Mouse (Mus musculus) limb, embryonic 10.5 days (tissue): ENCODE results near the gene Nrxn3. TPM values are rescaled to one million over a fixed set of nuclear protein-coding genes. Genes with fewer than 3 reads are reported as not detected.
A peak's percentile ranks its signal among the peaks of the same experiment; 100 is the strongest.

Experiments used
- DNase-seq: peaks from one replicate; pipeline ENCODE4 v3.0.0-alpha.2; 2017; ENCODE audit warnings: low spot score
- H3K27ac ChIP-seq: fragments of 300-500 bp; sonication (generic); 2 replicates; pipeline ENCODE4 v1.5.1; 2016; ENCODE audit warnings: mild to moderate bottlenecking
- H3K27me3 ChIP-seq: fragments of 300-500 bp; sonication (generic); 2 replicates; pipeline ENCODE4 v1.6.1; 2016; ENCODE audit warnings: low read depth, mild to moderate bottlenecking; ENCODE audit not compliant: poor library complexity, severe bottlenecking
- H3K36me3 ChIP-seq: fragments of 300-500 bp; sonication (generic); 2 replicates; pipeline ENCODE4 v1.6.1; 2016; ENCODE audit warnings: mild to moderate bottlenecking, moderate library complexity
- H3K4me1 ChIP-seq: fragments of 300-500 bp; sonication (generic); 2 replicates; pipeline ENCODE4 v1.6.1; 2016
- H3K4me3 ChIP-seq: fragments of 300-500 bp; sonication (generic); 2 replicates; pipeline ENCODE4 v1.5.1; 2016; ENCODE audit warnings: mild to moderate bottlenecking, moderate library complexity
- H3K9me3 ChIP-seq: fragments of 300-500 bp; sonication (generic); replicated peaks from 2 replicates; pipeline ENCODE4 v1.6.1; 2016; ENCODE audit warnings: mild to moderate bottlenecking
- WGBS: fragments of 180-500 bp; shearing (Covaris S2); methylation state at CpG from one replicate; pipeline ENCODE4 v1.1.7; 2016; 5-methylcytosine and 5-hydroxymethylcytosine counted together
- polyA plus RNA-seq: library from polyadenylated mRNA; unstranded; fragments of >200 nt; fragmentation: Nextera tagmentation; extraction: Ambion mirVana; gene quantifications from 2 replicates; pipeline ENCODE4 v1.2.1, GENCODE M21; 2016

Nrxn3 gene
- polyA plus RNA-seq: 0.41 and 0.48 TPM in 2 replicates

- Histone ChIP-seq H3K9me3 (no peaks in the 10 kb centered on the region), H3K4me3 (peak within 1 kb of the TSS; percentile 38), H3K36me3 (no peaks in the 10 kb centered on the region), H3K27ac (no peak within 1 kb of the TSS), H3K27me3 (no peaks in the 10 kb centered on the region), H3K4me1 (no peaks in the 10 kb centered on the region)
- WGBS: 0% methylated on average over 9 of the region's 9 CpGs
- peak; percentile 56 for DNase-seq
These were observed at the start of gene Nrxn3 for GRCm38 (mm10) chr12:88722691-88723070. Nrxn3 (plus strand) TSS chr12:88722876.

GRCm38 (mm10) chr12:88704159-88704846 is 18.4 kb upstream of the Nrxn3 start:
- Histone ChIP-seq H3K4me1 (peaks cover 4% of the 10 kb centered on the region; the same call in 1 of the 2 replicates), H3K27me3 (no peaks in the 10 kb centered on the region), H3K27ac (no peak overlapping the region), H3K36me3 (no peaks in the 10 kb centered on the region), H3K4me3 (no peak overlapping the region), H3K9me3 (no peaks in the 10 kb centered on the region)
- no peak for DNase-seq
- 68% methylated on average over 10 of the region's 10 CpGs for WGBS

GRCm38 (mm10) chr12:88705959-88706358 is 16.7 kb upstream of the Nrxn3 start:
- no peak for DNase-seq
- 76% methylated on average over 3 of the region's 3 CpGs for WGBS
- no peaks in the 10 kb centered on the region for H3K36me3 ChIP-seq
- H3K27me3 ChIP-seq: no peaks in the 10 kb centered on the region
- H3K4me3 ChIP-seq: no peak overlapping the region
- H3K27ac ChIP-seq: no peak overlapping the region
- H3K4me1 ChIP-seq: peaks cover 4% of the 10 kb centered on the region; the same call in 1 of the 2 replicates
- no peaks in the 10 kb centered on the region for H3K9me3 ChIP-seq

GRCm38 (mm10) chr12:88707786-88708185 is 14.9 kb upstream of the Nrxn3 start:
- Histone ChIP-seq H3K36me3 (no peaks in the 10 kb centered on the region), H3K27ac (no peak overlapping the region), H3K9me3 (no peaks in the 10 kb centered on the region), H3K4me1 (peaks cover 4% of the 10 kb centered on the region; the same call in 1 of the 2 replicates), H3K27me3 (no peaks in the 10 kb centered on the region), H3K4me3 (no peak overlapping the region)
- 84% methylated on average over 3 of the region's 3 CpGs for WGBS
- no peak for DNase-seq

GRCm38 (mm10) chr12:88709223-88709622 is 13.5 kb upstream of the Nrxn3 start:
- Histone ChIP-seq H3K27me3 (no peaks in the 10 kb centered on the region), H3K36me3 (no peaks in the 10 kb centered on the region), H3K27ac (no peak overlapping the region), H3K4me1 (peaks cover 3% of the 10 kb centered on the region; the same call in 1 of the 2 replicates), H3K4me3 (no peak overlapping the region), H3K9me3 (no peaks in the 10 kb centered on the region)
- DNase-seq: peak; percentile 86
- 11% methylated on average over 11 of the region's 11 CpGs for WGBS

- Histone ChIP-seq H3K27me3 (no peaks in the 10 kb centered on the region), H3K27ac (no peak overlapping the region)
- 77% methylated on average over 4 of the region's 4 CpGs for WGBS
These were observed 9.2 kb upstream of the Nrxn3 start for GRCm38 (mm10) chr12:88713456-88713855.

GRCm38 (mm10) chr12:88722031-88722690 is 515 bp upstream of the Nrxn3 start:
- WGBS: 33% methylated on average over 3 of the region's 3 CpGs
- Histone ChIP-seq H3K4me1 (no peaks in the 10 kb centered on the region), H3K27me3 (no peaks in the 10 kb centered on the region), H3K4me3 (no peak overlapping the region), H3K9me3 (no peaks in the 10 kb centered on the region), H3K27ac (no peak overlapping the region), H3K36me3 (no peaks in the 10 kb centered on the region)
- DNase-seq: no peak

More at GRCm38 (mm10) chr12:88713456-88713855, 9.2 kb upstream of the Nrxn3 start:
- Histone ChIP-seq H3K4me3 (no peak overlapping the region), H3K4me1 (no peaks in the 10 kb centered on the region), H3K36me3 (no peaks in the 10 kb centered on the region), H3K9me3 (no peaks in the 10 kb centered on the region)
- no peak for DNase-seq

- Histone ChIP-seq H3K36me3 (no peaks in the 10 kb centered on the region), H3K4me3 (no peak overlapping the region), H3K4me1 (no peaks in the 10 kb centered on the region), H3K27ac (no peak overlapping the region), H3K27me3 (no peaks in the 10 kb centered on the region), H3K9me3 (no peaks in the 10 kb centered on the region)
- WGBS: 93% methylated on average over 13 of the region's 13 CpGs
- DNase-seq: no peak
These were observed 3.6 kb downstream of the Nrxn3 start for GRCm38 (mm10) chr12:88726316-88726715.

GRCm38 (mm10) chr12:88726755-88727154 is 4.1 kb downstream of the Nrxn3 start:
- Histone ChIP-seq H3K4me1 (no peaks in the 10 kb centered on the region), H3K27ac (no peak overlapping the region), H3K4me3 (no peak overlapping the region), H3K36me3 (no peaks in the 10 kb centered on the region), H3K27me3 (no peaks in the 10 kb centered on the region), H3K9me3 (no peaks in the 10 kb centered on the region)
- 84% methylated on average over 6 of the region's 6 CpGs for WGBS
- DNase-seq: no peak

GRCm38 (mm10) chr12:88730720-88731119 is 8.0 kb downstream of the Nrxn3 start:
- Histone ChIP-seq H3K4me1 (no peaks in the 10 kb centered on the region), H3K36me3 (no peaks in the 10 kb centered on the region), H3K4me3 (no peak overlapping the region), H3K9me3 (no peaks in the 10 kb centered on the region), H3K27ac (no peak overlapping the region), H3K27me3 (no peaks in the 10 kb centered on the region)
- 60% methylated on average over 2 of the region's 2 CpGs for WGBS
- DNase-seq: no peak

- Histone ChIP-seq H3K27me3 (no peaks in the 10 kb centered on the region), H3K4me3 (no peak overlapping the region), H3K4me1 (no peaks in the 10 kb centered on the region), H3K36me3 (no peaks in the 10 kb centered on the region), H3K27ac (no peak overlapping the region), H3K9me3 (no peaks in the 10 kb centered on the region)
- no peak for DNase-seq
- 79% methylated on average over 1 of the region's 1 CpGs for WGBS
These were observed 12.4 kb downstream of the Nrxn3 start for GRCm38 (mm10) chr12:88735045-88735444.

- 85% methylated on average over 4 of the region's 4 CpGs for WGBS
- no peak for DNase-seq
- no peaks in the 10 kb centered on the region for H3K27me3 ChIP-seq
- H3K4me3 ChIP-seq: no peak overlapping the region
- no peaks in the 10 kb centered on the region for H3K4me1 ChIP-seq
- H3K9me3 ChIP-seq: no peaks in the 10 kb centered on the region
- H3K36me3 ChIP-seq: no peaks in the 10 kb centered on the region
- H3K27ac ChIP-seq: no peak overlapping the region
These were observed 14.4 kb downstream of the Nrxn3 start for GRCm38 (mm10) chr12:88737081-88737480.

- no peak overlapping the region for H3K4me3 ChIP-seq
- H3K36me3 ChIP-seq: no peaks in the 10 kb centered on the region
- H3K4me1 ChIP-seq: no peaks in the 10 kb centered on the region
- H3K27ac ChIP-seq: no peak overlapping the region
- 61% methylated on average over 4 of the region's 4 CpGs for WGBS
- no peaks in the 10 kb centered on the region for H3K9me3 ChIP-seq
- DNase-seq: no peak
- H3K27me3 ChIP-seq: no peaks in the 10 kb centered on the region
These were observed 15.9 kb downstream of the Nrxn3 start for GRCm38 (mm10) chr12:88738616-88739015.
